Mouse (Mus musculus) stomach, postnatal 0 days (tissue): ENCODE measurements around the gene Arhgap22.

Source experiments
- CTCF ChIP-seq: IDR thresholded peaks from 2 replicates; pipeline ENCODE4 v1.5.1; 2016; ENCODE audit warnings: antibody characterized with exemption, low read depth, mild to moderate bottlenecking, moderate library complexity
- EP300 ChIP-seq: optimal IDR thresholded peaks from 2 replicates; pipeline ENCODE3; 2016; ENCODE audit warnings: antibody characterized with exemption

DNA sequence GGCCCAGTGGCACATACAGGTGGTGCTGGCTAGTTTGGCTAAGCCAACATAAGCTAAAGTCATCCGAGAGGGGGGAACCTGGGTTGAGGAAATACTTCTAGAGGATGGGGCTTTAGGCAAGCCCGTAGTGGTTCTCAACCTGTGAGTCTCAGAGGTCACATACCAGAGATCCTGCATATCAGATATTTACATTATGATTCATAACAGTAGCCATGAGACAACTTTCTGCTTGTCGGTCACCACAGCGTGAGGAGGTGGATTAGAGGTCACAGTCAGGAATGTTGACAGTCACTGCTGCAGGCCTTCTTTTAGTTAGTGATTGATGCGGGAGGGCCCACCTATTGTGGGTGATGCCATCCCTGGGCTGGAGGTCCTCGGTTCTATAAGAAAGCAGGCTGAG, 121.9 kb downstream of the Arhgap22 start:
- TF ChIP-seq CTCF (no peak), EP300 (no peak)
